Mouse (Mus musculus): Measurements from ENCODE around the gene Kcnj6. TPM values are rescaled to one million over a fixed set of nuclear protein-coding genes. Genes with fewer than 3 reads are reported as not detected.

Gene Kcnj6
- not detected for total RNA-seq (2023)

DNA sequence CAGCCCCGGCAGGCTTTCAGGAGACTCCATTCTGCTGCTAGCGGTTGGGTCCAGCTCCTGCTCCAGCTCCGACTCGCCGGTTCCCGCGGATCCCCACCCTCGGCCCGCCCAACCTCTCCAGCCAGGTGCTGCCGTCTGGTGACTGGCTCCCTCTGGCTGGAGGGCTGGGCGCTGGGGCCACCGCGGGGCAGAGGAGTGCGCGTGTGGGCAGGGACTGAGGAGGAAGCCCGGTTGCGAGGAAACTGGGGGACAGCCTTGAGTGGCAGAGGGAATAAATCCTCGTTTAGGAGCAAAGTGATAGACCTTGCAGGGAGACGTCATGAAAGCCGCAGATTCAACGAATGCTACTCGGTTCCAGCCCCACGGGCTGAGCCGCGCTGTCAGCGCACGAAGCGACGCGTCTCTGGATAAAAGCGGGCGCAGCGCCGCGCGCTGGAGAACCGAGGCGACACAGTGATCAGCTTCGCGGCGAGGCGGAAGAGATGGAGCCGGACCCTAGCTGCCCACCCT is at the start of gene Kcnj6:
Gene Kcnj6 (minus strand): TSS at position 362 of the 510 bp plus-strand sequence.

